Mouse (Mus musculus) intestine, postnatal 0 days (tissue): Measurements from ENCODE around the gene Abl2. TPM values are rescaled to one million over a fixed set of nuclear protein-coding genes. Genes with fewer than 3 reads are reported as not detected.
A peak's percentile ranks its signal among the peaks of the same experiment; 100 is the strongest.

Experiments
- ATAC-seq: fragments of 200-750 bp; cut with Nextera tagmentation; 2 replicates; pipeline ENCODE4 v1.8.0; 2017; ENCODE audit warnings: mild to moderate bottlenecking, moderate TSS enrichment, moderate library complexity
- H3K27ac ChIP-seq: fragments of 300-500 bp; sonication (generic); 2 replicates; pipeline ENCODE4 v1.5.1; 2014; ENCODE audit warnings: mild to moderate bottlenecking, low read depth, low read length, moderate library complexity
- H3K27me3 ChIP-seq: fragments of 300-500 bp; sonication (generic); replicated peaks from 2 replicates; pipeline ENCODE4 v1.6.1; 2014; ENCODE audit warnings: low read length, mixed read lengths; ENCODE audit not compliant: control insufficient read depth, insufficient read depth
- H3K36me3 ChIP-seq: fragments of 300-500 bp; sonication (generic); 2 replicates; pipeline ENCODE4 v1.6.1; 2014; ENCODE audit warnings: mild to moderate bottlenecking, moderate library complexity; ENCODE audit not compliant: control insufficient read depth, insufficient read depth
- H3K4me1 ChIP-seq: fragments of 300-500 bp; sonication (generic); replicated peaks from 2 replicates; pipeline ENCODE4 v1.6.1; 2014; ENCODE audit warnings: antibody characterized with exemption, low read length, mixed read lengths; ENCODE audit not compliant: control insufficient read depth, insufficient read depth
- H3K4me2 ChIP-seq: fragments of 300-500 bp; sonication (generic); replicated peaks from 2 replicates; pipeline ENCODE4 v1.6.1; 2014; ENCODE audit warnings: low read depth, mild to moderate bottlenecking, moderate library complexity
- H3K4me3 ChIP-seq: fragments of 300-500 bp; sonication (generic); 2 replicates; pipeline ENCODE4 v1.5.1; 2014; ENCODE audit warnings: low read depth, low read length
- H3K9ac ChIP-seq: fragments of 300-500 bp; sonication (generic); 2 replicates; pipeline ENCODE4 v1.6.1; 2014; ENCODE audit warnings: mild to moderate bottlenecking, low read depth, low read length
- H3K9me3 ChIP-seq: fragments of 300-500 bp; sonication (generic); 2 replicates; pipeline ENCODE4 v1.6.1; 2016; ENCODE audit warnings: mixed run types; ENCODE audit not compliant: control insufficient read depth
- CTCF ChIP-seq: sonication (generic); IDR thresholded peaks from 2 replicates; pipeline ENCODE4 v1.5.1; 2016; ENCODE audit warnings: low read depth, mild to moderate bottlenecking, control low read depth, antibody characterized with exemption, moderate library complexity
- WGBS: fragments of 180-500 bp; shearing (Covaris S2); extraction: QIAGEN DNeasy Blood & Tissue Kit; methylation state at CpG from one replicate; pipeline ENCODE4 v1.1.7; 2014; 5-methylcytosine and 5-hydroxymethylcytosine counted together
- polyA plus RNA-seq: library from polyadenylated mRNA; unstranded; fragments of >200 nt; fragmentation: Nextera tagmentation; extraction: Ambion mirVana; gene quantifications from 2 replicates; pipeline ENCODE4 v1.2.1, GENCODE M21; 2015

The Abl2 gene
- polyA plus RNA-seq, 1 experiment from 2014 or later: 1.6 TPM

DNA sequence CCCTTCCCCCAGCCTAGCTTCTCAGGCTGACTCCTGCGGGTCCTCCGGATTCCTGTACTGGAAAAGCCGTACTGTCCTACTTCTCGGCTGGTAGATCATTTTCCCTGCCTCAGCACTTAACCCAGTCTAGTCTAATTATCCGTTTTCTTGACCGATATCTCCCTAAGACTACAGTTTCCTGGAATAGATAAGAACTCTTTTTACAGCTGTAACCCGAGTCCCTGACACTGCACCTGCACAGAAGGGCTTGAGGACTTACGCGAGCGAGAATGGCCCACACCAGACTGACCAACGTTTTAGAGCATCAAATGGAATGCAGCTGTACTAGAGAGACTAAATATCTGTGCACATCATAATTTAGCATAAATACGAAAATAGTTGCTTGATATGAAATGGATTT, 14.6 kb upstream of the Abl2 start:
- no peak overlapping the region for H3K9ac ChIP-seq
- no peak overlapping the region for H3K27ac ChIP-seq
- no peaks in the 10 kb centered on the region for H3K9me3 ChIP-seq
- H3K36me3 ChIP-seq: no peaks in the 10 kb centered on the region
- peak; percentile 51; the same call in 1 of the 2 replicates for ATAC-seq
- no peak for TF ChIP-seq CTCF
- H3K4me3 ChIP-seq: 0 out of 2 replicates have a peak overlapping the region, but pooled peaks have one; percentile 0
- peak overlapping the region; percentile 56 for H3K4me2 ChIP-seq
- 18% methylated on average over 12 of the region's 12 CpGs for WGBS
- no peaks in the 10 kb centered on the region for H3K27me3 ChIP-seq
- H3K4me1 ChIP-seq: no peaks in the 10 kb centered on the region

DNA sequence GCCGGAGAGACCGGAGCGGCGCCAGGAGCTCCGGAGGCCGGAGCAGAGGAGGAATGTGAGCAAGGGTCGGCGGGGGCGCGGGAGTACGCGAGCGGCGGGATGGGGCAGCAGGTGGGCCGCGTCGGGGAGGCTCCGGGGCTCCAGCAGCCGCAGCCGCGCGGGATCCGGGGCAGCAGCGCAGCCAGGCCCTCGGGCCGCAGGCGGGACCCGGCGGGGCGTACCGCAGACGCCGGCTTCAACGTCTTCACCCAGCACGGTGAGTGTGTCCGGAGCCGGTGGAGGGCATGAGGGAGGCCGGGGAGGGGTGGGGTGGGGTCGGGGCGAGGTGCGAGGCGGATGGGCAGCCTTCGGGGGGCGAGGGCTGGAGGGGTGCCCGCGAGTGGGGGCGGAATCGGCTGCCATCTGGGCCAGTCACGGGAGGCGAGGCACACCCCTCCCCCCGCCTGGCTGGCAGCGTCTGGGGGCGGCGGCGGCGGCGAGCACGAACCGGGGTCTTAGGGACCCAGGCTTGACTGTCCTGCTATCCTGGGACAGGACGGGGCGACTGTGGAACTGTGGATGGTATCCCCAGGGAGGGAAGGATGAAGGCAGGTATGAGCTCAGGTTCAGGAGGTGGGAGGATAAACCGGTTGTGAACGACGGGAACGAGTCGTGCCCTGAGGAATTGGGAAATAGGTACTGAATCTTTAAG, 509 bp downstream of the Abl2 start:
- Histone ChIP-seq H3K4me2 (peak overlapping the region; percentile 92), H3K4me3 (peak overlapping the region; percentile 77), H3K4me1 (no peaks in the 10 kb centered on the region), H3K36me3 (no peaks in the 10 kb centered on the region), H3K9me3 (no peaks in the 10 kb centered on the region), H3K27ac (peak overlapping the region; percentile 60), H3K27me3 (no peaks in the 10 kb centered on the region), H3K9ac (peak overlapping the region; percentile 84)
- under 1% methylated on average over 58 of the region's 66 CpGs for WGBS
- peak; percentile 64 for ATAC-seq
- TF ChIP-seq CTCF: no peak

DNA sequence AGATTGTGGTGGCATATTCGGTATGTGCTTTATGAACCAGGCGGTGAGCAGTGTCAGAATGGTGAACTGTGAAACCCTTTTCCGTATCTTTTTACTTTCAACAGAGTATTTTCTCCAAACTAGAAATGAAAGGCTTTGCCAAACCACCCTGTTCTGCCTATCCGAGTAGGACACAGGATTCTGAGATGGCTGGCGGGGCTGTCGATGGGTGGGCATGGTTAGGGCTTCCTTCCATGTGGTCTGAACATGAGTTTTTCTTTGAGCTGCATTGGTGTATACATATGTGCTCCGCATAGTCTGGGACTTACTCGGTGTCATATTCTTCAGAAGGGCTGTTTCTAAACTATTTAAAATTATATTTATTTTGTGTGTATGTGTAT, 1.0 kb downstream of the Abl2 start:
- Histone ChIP-seq H3K9me3 (no peaks in the 10 kb centered on the region), H3K4me3 (peak overlapping the region; percentile 77), H3K27ac (no peak overlapping the region), H3K9ac (peak overlapping the region; percentile 84), H3K36me3 (no peaks in the 10 kb centered on the region), H3K27me3 (no peaks in the 10 kb centered on the region), H3K4me1 (no peaks in the 10 kb centered on the region), H3K4me2 (peak overlapping the region; percentile 92)
- no peak for ATAC-seq
- WGBS: 10% methylated on average over 8 of the region's 8 CpGs
- TF ChIP-seq CTCF: no peak

DNA sequence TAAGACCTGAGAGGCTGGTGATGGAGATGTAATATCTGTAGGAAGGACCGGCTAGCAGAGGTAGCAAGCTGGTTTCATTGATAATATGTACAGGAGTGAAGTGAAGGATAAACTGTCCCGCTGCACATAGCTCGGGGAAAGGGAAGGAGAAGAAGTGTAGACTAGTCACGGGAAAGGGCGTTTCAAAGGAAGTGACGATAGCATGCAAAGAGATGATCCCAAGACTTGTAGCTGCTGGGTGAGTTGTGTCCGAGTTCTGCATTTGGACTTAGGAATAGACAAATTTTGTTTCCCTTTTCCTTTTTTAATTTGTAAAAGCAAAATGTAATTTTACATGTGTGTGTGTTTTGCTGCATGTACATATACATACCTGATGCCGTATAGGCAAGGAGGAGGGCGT, 1.9 kb downstream of the Abl2 start:
- Histone ChIP-seq H3K27me3 (no peaks in the 10 kb centered on the region), H3K27ac (no peak overlapping the region), H3K4me2 (peak overlapping the region; percentile 92; the same call in 1 of the 2 replicates), H3K4me1 (no peaks in the 10 kb centered on the region), H3K36me3 (no peaks in the 10 kb centered on the region), H3K9ac (no peak overlapping the region), H3K4me3 (no peak overlapping the region), H3K9me3 (no peaks in the 10 kb centered on the region)
- WGBS: 88% methylated on average over 9 of the region's 9 CpGs
- TF ChIP-seq CTCF: no peak
- no peak for ATAC-seq

DNA sequence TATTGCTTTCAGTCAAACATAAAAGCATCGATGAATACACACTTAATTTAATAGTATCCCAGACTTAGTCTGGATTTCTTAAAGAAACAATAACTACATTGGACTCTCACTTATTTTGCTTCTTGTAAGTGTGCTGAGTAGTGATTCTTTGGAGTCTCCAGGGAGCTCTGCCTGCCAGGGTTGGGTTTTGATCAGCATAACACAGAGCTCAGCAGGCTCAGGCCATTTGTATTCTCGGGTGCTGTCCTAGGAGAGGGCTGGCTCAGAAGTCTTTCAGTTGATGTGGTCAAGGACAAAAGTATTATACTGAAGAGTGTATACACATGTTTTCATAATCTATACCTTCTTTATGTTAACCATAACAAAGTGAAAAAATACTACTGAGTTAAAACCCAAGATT, 6.7 kb downstream of the Abl2 start:
- H3K9ac ChIP-seq: no peak overlapping the region
- no peaks in the 10 kb centered on the region for H3K27me3 ChIP-seq
- H3K9me3 ChIP-seq: no peaks in the 10 kb centered on the region
- ATAC-seq: no peak
- no peak for TF ChIP-seq CTCF
- no peaks in the 10 kb centered on the region for H3K4me1 ChIP-seq
- WGBS: 82% methylated on average over 2 of the region's 2 CpGs
- no peak overlapping the region for H3K27ac ChIP-seq
- H3K4me2 ChIP-seq: no peak overlapping the region
- no peak overlapping the region for H3K4me3 ChIP-seq
- no peaks in the 10 kb centered on the region for H3K36me3 ChIP-seq

DNA sequence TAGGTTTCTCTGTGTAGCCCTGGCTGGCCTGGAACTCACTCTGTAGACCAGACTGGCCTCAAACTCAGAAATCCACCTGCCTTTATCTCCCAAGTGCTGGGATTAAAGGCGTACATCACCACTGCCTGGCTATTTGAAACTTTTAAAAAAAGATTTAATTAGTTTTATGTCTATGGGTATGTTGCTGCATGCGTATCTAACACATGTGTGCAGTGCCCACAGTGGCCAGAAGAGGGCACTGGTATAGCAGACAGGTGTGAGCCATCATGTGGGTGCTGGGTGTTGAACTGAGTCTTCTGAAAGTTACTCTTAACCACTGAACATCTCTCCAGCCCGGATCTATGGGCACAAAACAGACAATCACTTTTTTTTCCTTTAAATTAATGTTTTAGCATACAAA, 7.5 kb downstream of the Abl2 start:
- peak; percentile 59 for TF ChIP-seq CTCF
- H3K9me3 ChIP-seq: no peaks in the 10 kb centered on the region
- no peaks in the 10 kb centered on the region for H3K27me3 ChIP-seq
- no peaks in the 10 kb centered on the region for H3K4me1 ChIP-seq
- no peaks in the 10 kb centered on the region for H3K36me3 ChIP-seq
- H3K9ac ChIP-seq: no peak overlapping the region
- H3K4me3 ChIP-seq: no peak overlapping the region
- ATAC-seq: no peak
- H3K4me2 ChIP-seq: no peak overlapping the region
- H3K27ac ChIP-seq: no peak overlapping the region
- over 99% methylated on average over 3 of the region's 3 CpGs for WGBS
